Mouse (Mus musculus) ES-E14 (cell line): Measurements from ENCODE around the gene Igfn1. TPM values are rescaled to one million over a fixed set of nuclear protein-coding genes. Genes with fewer than 3 reads are reported as not detected.

Experiments used
- DNase-seq: peaks from one replicate; pipeline ENCODE4 v3.0.0-alpha.2; 2013; ENCODE audit warnings: low read depth, low spot score
- H3K27ac ChIP-seq: 2 replicates; pipeline ENCODE4 v1.5.1; 2012; ENCODE audit warnings: low read depth, mild to moderate bottlenecking, low read length, moderate library complexity, mixed read lengths; ENCODE audit not compliant: poor library complexity, insufficient read depth, severe bottlenecking
- H3K36me3 ChIP-seq: 2 replicates; pipeline ENCODE4 v1.6.1; 2012; ENCODE audit warnings: mild to moderate bottlenecking, low read length, moderate library complexity, mixed read lengths; ENCODE audit not compliant: control insufficient read depth, poor library complexity, insufficient read depth, severe bottlenecking
- H3K4me1 ChIP-seq, 2 experiments: fragments of 150-350 bp in 1 of 2; sonication (generic) in 1 of 2; 2 replicates each; pipeline ENCODE4 v1.6.1; 2012; ENCODE audit warnings: low read length in 2 of 2, mild to moderate bottlenecking in 1 of 2, mixed read lengths in 1 of 2; ENCODE audit not compliant: control insufficient read depth in 2 of 2, insufficient read depth in 2 of 2, poor library complexity in 1 of 2
- H3K4me3 ChIP-seq, 2 experiments: fragments of 150-350 bp in 1 of 2; sonication (generic) in 1 of 2; 2 replicates each; pipeline ENCODE4 v1.5.1; 2012; ENCODE audit warnings: low read length in 2 of 2, low read depth in 1 of 2, mild to moderate bottlenecking in 1 of 2, mixed read lengths in 1 of 2; ENCODE audit not compliant: insufficient read depth in 1 of 2, poor library complexity in 1 of 2, severe bottlenecking in 1 of 2
- H3K9ac ChIP-seq: 2 replicates; pipeline ENCODE4 v1.6.1; 2012; ENCODE audit warnings: low read depth, mild to moderate bottlenecking, low read length, mixed read lengths; ENCODE audit not compliant: poor library complexity, insufficient read depth, severe bottlenecking
- H3K9me3 ChIP-seq: fragments of 150-350 bp; sonication (generic); 2 replicates; pipeline ENCODE4 v1.6.1; 2012; ENCODE audit warnings: low read depth, mild to moderate bottlenecking, low read length; ENCODE audit not compliant: control insufficient read depth, insufficient read depth
- CHD2 ChIP-seq: IDR thresholded peaks from 2 replicates; pipeline ENCODE4 v1.6.1; 2014; ENCODE audit warnings: mild to moderate bottlenecking, low read depth, low read length, inconsistent platforms
- HCFC1 ChIP-seq: IDR thresholded peaks from 2 replicates; pipeline ENCODE4 v1.6.1; 2012; ENCODE audit warnings: low read length, inconsistent platforms, borderline replicate concordance; ENCODE audit not compliant: insufficient read depth
- MAFK ChIP-seq: IDR thresholded peaks from 2 replicates; pipeline ENCODE4 v1.6.1; 2014; ENCODE audit warnings: mild to moderate bottlenecking, low read depth, low read length, inconsistent platforms; ENCODE audit not compliant: insufficient read depth
- ZC3H11A ChIP-seq: IDR thresholded peaks from 2 replicates; pipeline ENCODE4 v1.6.1; 2012; ENCODE audit warnings: low read depth, mild to moderate bottlenecking, inconsistent platforms, low read length, borderline replicate concordance
- ZNF384 ChIP-seq: IDR thresholded peaks from 2 replicates; pipeline ENCODE4 v1.6.1; 2012; ENCODE audit warnings: low read depth, low read length, inconsistent platforms
- in situ Hi-C, 2 experiments: fragments of 600-800 bp; cut with MboI; formaldehyde crosslinking; loops; one replicate each; pipeline ENCODE4 v1.15.1; 2025; ENCODE audit warnings: low sequenced_read_pairs in 2 of 2, inconsistent platforms in 1 of 2; ENCODE audit not compliant: unreplicated experiment in 2 of 2
- total RNA-seq: library from RNA; depleted of rRNA; stranded (reverse); fragments of 300-350 nt; gene quantifications from 2 replicates; pipeline ENCODE4 v1.2.3, GENCODE M21; 2012

Gene Igfn1
- total RNA-seq, 1 experiment = 0.04 TPM

GRCm38 (mm10) chr1:135984105-135984504, 22.0 kb downstream of the Igfn1 start:
- in situ Hi-C loops = no loop called here
- no peak for DNase-seq
- Histone ChIP-seq H3K4me1 (no peaks in the 10 kb centered on the region), H3K36me3 (no peaks in the 10 kb centered on the region), H3K27ac (no peak overlapping the region), H3K9ac (no peak overlapping the region), H3K9me3 (no peaks in the 10 kb centered on the region), H3K4me3 (no peak overlapping the region)
- TF ChIP-seq CHD2 (no peak), ZNF384 (no peak), HCFC1 (no peak), ZC3H11A (no peak), MAFK (no peak)

- TF ChIP-seq HCFC1 (no peak), CHD2 (no peak), ZC3H11A (no peak)
- in situ Hi-C loops = no loop called here
- no peaks in the 10 kb centered on the region for H3K4me1 ChIP-seq
Observed at GRCm38 (mm10) chr1:135972576-135972975, 33.6 kb downstream of the Igfn1 start.

GRCm38 (mm10) chr1:135970486-135970885, 35.7 kb downstream of the Igfn1 start:
- H3K4me3 ChIP-seq = no peak overlapping the region
- no peak overlapping the region; the same call in 1 of the 2 replicates for H3K27ac ChIP-seq
- H3K9me3 ChIP-seq = no peaks in the 10 kb centered on the region
- no peaks in the 10 kb centered on the region for H3K4me1 ChIP-seq
- in situ Hi-C loops = no loop called here
- TF ChIP-seq ZC3H11A = no peak
- TF ChIP-seq MAFK = no peak
- TF ChIP-seq ZNF384 = no peak
- no peak for TF ChIP-seq HCFC1
- TF ChIP-seq CHD2 = no peak
- no peak for DNase-seq
- no peak overlapping the region for H3K9ac ChIP-seq
- H3K36me3 ChIP-seq = no peaks in the 10 kb centered on the region

More at GRCm38 (mm10) chr1:135972576-135972975, 33.6 kb downstream of the Igfn1 start:
- Histone ChIP-seq H3K36me3 (no peaks in the 10 kb centered on the region), H3K4me3 (no peak overlapping the region), H3K27ac (no peak overlapping the region), H3K9me3 (no peaks in the 10 kb centered on the region), H3K9ac (no peak overlapping the region)
- DNase-seq = no peak

DNA sequence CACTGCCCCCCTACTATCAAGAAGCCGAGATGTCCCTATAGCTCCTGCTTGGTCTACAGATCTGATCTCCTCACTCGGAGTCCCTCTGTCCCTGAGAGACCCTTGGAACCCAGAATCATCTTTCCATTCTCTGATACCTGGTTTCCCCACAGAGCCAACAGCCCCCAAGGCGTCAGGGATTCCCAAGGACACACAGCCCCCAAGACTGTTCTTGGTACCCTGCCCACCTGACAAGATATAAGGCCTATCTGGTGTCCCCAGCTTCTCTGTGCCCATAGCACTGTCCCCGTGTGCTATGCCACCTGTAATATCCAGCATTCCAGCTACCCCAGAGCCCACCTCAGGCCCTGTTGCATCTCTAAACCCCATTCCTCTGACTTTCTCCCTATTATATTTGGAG, 38.4 kb downstream of the Igfn1 start:
- no peak overlapping the region for H3K27ac ChIP-seq
- DNase-seq = no peak
- no peak overlapping the region for H3K4me3 ChIP-seq
- H3K36me3 ChIP-seq = no peaks in the 10 kb centered on the region
- H3K9ac ChIP-seq = no peak overlapping the region
- no peaks in the 10 kb centered on the region for H3K4me1 ChIP-seq
- H3K9me3 ChIP-seq = no peaks in the 10 kb centered on the region
- in situ Hi-C loops = no loop called here
- TF ChIP-seq ZC3H11A = no peak
- no peak for TF ChIP-seq MAFK
- no peak for TF ChIP-seq ZNF384
- no peak for TF ChIP-seq HCFC1
- TF ChIP-seq CHD2 = no peak

GRCm38 (mm10) chr1:135964561-135964960, 41.6 kb downstream of the Igfn1 start:
- no peak for TF ChIP-seq CHD2
- no peak for TF ChIP-seq ZC3H11A
- no peak for TF ChIP-seq HCFC1
- TF ChIP-seq ZNF384 = no peak
- TF ChIP-seq MAFK = no peak
- no peak overlapping the region for H3K27ac ChIP-seq
- H3K9me3 ChIP-seq = no peaks in the 10 kb centered on the region
- no peaks in the 10 kb centered on the region for H3K4me1 ChIP-seq
- H3K36me3 ChIP-seq = no peaks in the 10 kb centered on the region
- H3K9ac ChIP-seq = no peak overlapping the region
- in situ Hi-C loops = no loop called here
- no peak for DNase-seq
- H3K4me3 ChIP-seq = no peak overlapping the region
